Mouse (Mus musculus): ENCODE measurements around the gene Hist1h2bg. TPM values are rescaled to one million over a fixed set of nuclear protein-coding genes. Genes with fewer than 3 reads are reported as not detected.
"Not testable (repeated sequence)": the region's sequence is repeated elsewhere in the genome, so short reads cannot be mapped to it uniquely, and the experiment has no call there.

The Hist1h2bg gene
- polyA plus RNA-seq, 1 experiment from 2014 or later: 3.2 TPM

DNA sequence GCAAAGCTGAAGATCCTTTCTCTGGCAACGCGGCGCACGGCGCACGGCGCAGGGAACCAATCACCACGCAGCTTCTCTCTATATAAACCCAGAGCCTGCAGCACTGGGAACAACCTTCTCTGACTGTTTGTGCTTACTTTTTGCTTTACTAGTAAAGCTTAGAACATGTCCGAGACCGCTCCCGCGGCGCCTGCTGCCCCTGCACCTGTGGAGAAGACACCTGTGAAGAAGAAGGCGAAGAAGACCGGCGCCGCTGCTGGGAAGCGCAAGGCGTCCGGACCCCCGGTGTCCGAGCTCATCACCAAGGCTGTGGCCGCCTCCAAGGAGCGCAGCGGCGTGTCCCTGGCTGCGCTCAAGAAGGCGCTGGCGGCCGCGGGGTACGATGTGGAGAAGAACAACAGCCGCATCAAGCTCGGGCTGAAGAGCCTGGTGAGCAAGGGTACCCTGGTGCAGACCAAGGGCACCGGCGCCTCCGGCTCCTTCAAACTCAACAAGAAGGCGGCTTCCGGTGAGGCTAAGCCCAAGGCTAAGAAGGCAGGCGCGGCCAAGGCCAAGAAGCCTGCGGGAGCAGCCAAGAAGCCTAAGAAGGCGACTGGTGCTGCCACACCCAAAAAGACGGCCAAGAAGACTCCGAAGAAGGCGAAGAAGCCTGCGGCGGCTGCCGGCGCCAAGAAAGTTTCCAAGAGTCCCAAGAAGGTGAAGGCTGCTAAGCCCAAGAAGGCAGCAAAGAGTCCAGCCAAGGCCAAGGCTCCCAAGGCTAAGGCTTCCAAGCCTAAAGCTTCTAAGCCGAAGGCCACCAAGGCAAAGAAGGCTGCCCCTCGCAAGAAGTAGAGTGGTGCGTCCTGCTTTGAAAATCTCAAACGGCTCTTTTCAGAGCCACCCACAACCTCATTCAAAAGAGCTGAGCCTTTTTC lies 16.0 kb upstream of the Hist1h2bg start:
- peak; percentile 84 for DNase-seq (ENCODE audit: low spot score)
- WGBS: under 1% methylated on average over 52 of the region's 54 CpGs

DNA sequence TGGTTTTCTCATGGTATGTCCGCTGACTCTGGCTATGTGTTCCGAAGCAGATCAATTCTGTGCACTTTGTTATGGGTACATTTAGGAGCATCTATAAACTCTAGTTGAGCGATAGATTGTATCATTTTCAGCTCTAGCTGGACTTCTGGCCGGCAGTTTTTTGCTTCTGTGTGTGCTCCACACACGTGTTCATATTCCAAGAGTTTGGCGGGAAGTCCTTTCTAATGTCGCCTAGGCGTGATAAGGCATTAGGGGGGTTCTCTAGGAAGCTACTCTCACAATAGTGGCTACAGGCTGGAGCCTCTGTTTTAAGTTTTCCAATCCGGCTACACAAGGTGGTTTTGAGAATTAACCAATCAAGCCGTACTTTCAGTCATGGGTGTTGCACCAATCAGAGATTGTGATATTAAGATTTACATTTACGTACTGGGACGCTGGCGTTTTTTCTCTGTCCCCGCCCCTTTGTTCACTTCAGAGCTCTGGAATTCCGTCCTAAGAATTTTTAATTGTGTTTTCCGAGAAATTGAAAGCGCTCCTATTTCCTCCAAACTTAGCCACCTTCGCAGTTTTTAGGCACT lies 15.3 kb upstream of the Hist1h2bg start:
- Histone ChIP-seq H3K27ac (ENCODE audit: low read depth, low read length) (peak overlapping the region; percentile 97), H3K9me3 (ENCODE audit: control insufficient read depth, low read length) (no peaks in the 10 kb centered on the region), H3K4me1 (replicated peaks; ENCODE audit: control insufficient read depth, insufficient read depth, low read length) (no peaks in the 10 kb centered on the region), H3K4me3 (ENCODE audit: low read depth, low read length) (peak overlapping the region; percentile 57), H3K36me3 (ENCODE audit: control insufficient read depth, insufficient read depth, low read length) (no peaks in the 10 kb centered on the region), H3K4me2 (replicated peaks; ENCODE audit: low read depth, low read length) (peak overlapping the region; percentile 98), H3K27me3 (ENCODE audit: control insufficient read depth, insufficient read depth, low read length) (no peaks in the 10 kb centered on the region), H3K9ac (ENCODE audit: low read depth, low read length) (peak overlapping the region; percentile 90)
- under 1% methylated on average over 18 of the region's 18 CpGs for WGBS
- DNase-seq (ENCODE audit: low spot score): peak; percentile 85
- ATAC-seq (ENCODE audit: low FRiP score): peak; percentile 82

More for the DNA sequence above, 16.0 kb upstream of the Hist1h2bg start:
- Histone ChIP-seq H3K36me3 (ENCODE audit: control insufficient read depth, insufficient read depth, low read length) (no peaks in the 10 kb centered on the region), H3K4me2 (replicated peaks; ENCODE audit: low read depth, low read length) (peak overlapping the region; percentile 98), H3K4me1 (replicated peaks; ENCODE audit: control insufficient read depth, insufficient read depth, low read length) (no peaks in the 10 kb centered on the region), H3K27ac (ENCODE audit: low read depth, low read length) (peak overlapping the region; percentile 97), H3K4me3 (ENCODE audit: low read depth, low read length) (peak overlapping the region; percentile 57), H3K9me3 (ENCODE audit: control insufficient read depth, low read length) (no peaks in the 10 kb centered on the region), H3K9ac (ENCODE audit: low read depth, low read length) (peak overlapping the region; percentile 90), H3K27me3 (ENCODE audit: control insufficient read depth, insufficient read depth, low read length) (no peaks in the 10 kb centered on the region)
- peak; percentile 86 for ATAC-seq (ENCODE audit: low FRiP score)

DNA sequence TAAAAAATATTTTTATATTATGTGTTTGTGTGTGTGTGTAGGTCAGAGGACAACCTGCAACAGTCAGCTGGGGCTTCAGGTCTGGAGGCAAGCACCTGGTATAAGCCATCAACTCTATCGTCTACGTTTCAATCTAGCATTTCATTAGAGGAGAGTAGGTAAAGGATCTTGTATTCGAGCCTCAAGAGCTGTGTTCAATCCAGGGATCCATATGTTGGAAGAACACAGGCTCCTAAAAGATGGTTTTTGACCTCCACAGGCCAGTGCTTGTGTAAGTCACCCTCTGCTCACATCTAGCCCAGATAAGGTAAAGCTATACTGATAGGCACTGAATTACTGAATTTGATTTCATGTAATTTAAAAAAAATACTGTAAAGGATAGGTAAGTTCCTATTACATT lies 14.3 kb upstream of the Hist1h2bg start:
- H3K4me1 ChIP-seq (replicated peaks; ENCODE audit: control insufficient read depth, insufficient read depth, low read length): no peaks in the 10 kb centered on the region
- 0 out of 2 replicates have a peak overlapping the region, but pooled peaks have one; percentile 36 for H3K27ac ChIP-seq (ENCODE audit: low read depth, low read length)
- H3K36me3 ChIP-seq (ENCODE audit: control insufficient read depth, insufficient read depth, low read length): no peaks in the 10 kb centered on the region
- no peak overlapping the region for H3K4me3 ChIP-seq (ENCODE audit: low read depth, low read length)
- no peak for DNase-seq (ENCODE audit: low spot score)
- no peak for ATAC-seq (ENCODE audit: low FRiP score)
- H3K9me3 ChIP-seq (ENCODE audit: control insufficient read depth, low read length): no peaks in the 10 kb centered on the region
- WGBS: 73% methylated on average over 3 of the region's 3 CpGs
- no peaks in the 10 kb centered on the region for H3K27me3 ChIP-seq (ENCODE audit: control insufficient read depth, insufficient read depth, low read length)
- H3K9ac ChIP-seq (ENCODE audit: low read depth, low read length): no peak overlapping the region
- no peak overlapping the region; the same call in 1 of the 2 replicates for H3K4me2 ChIP-seq (replicated peaks; ENCODE audit: low read depth, low read length)

DNA sequence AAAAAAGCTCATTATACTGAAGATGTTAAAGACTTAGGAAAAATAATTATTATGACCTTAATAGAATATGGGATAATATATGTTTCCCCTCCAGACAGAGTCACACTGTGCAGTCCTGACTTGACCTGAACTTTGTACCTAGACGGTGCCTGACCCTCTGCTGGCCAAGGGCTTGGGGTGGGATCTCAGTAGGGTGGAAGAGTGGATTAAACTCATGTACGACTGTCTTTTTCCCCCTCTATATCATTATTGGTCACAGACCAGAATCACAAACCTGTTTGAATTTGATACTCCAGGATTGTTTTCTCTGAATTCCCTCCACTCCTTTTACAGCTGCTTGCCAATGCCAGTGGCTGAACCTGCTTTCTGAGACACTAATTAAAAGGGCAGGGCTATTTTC lies 10.5 kb upstream of the Hist1h2bg start:
- WGBS: 29% methylated on average over 2 of the region's 2 CpGs
- not testable (repeated sequence) for H3K27me3 ChIP-seq (ENCODE audit: control insufficient read depth, insufficient read depth, low read length); ATAC-seq (ENCODE audit: low FRiP score); H3K27ac ChIP-seq (ENCODE audit: low read depth, low read length); H3K9ac ChIP-seq (ENCODE audit: low read depth, low read length); H3K36me3 ChIP-seq (ENCODE audit: control insufficient read depth, insufficient read depth, low read length); H3K4me3 ChIP-seq (ENCODE audit: low read depth, low read length); H3K4me2 ChIP-seq (replicated peaks; ENCODE audit: low read depth, low read length); H3K9me3 ChIP-seq (ENCODE audit: control insufficient read depth, low read length); DNase-seq (ENCODE audit: low spot score); H3K4me1 ChIP-seq (replicated peaks; ENCODE audit: control insufficient read depth, insufficient read depth, low read length)

DNA sequence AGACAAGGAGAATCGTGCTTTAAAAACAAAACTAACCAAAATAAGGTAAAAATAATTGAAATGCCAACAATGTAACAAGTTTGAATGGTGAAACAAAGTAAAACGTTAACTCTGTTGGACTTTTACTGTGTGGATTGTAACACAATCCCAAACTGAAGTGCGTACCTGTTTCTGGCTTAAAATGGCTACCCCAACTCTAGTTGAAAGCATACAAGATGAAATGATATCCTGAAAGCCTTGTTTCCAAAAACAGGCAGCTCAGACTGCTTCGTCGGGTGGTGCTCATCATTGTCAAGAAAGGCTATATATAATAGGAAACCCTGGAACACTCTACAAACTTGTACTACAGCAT lies 9.7 kb upstream of the Hist1h2bg start:
- not testable (repeated sequence) for H3K4me2 ChIP-seq (replicated peaks; ENCODE audit: low read depth, low read length); H3K27me3 ChIP-seq (ENCODE audit: control insufficient read depth, insufficient read depth, low read length); H3K4me1 ChIP-seq (replicated peaks; ENCODE audit: control insufficient read depth, insufficient read depth, low read length); H3K9ac ChIP-seq (ENCODE audit: low read depth, low read length); ATAC-seq (ENCODE audit: low FRiP score); DNase-seq (ENCODE audit: low spot score); H3K9me3 ChIP-seq (ENCODE audit: control insufficient read depth, low read length); H3K36me3 ChIP-seq (ENCODE audit: control insufficient read depth, insufficient read depth, low read length)
- Histone ChIP-seq H3K27ac (ENCODE audit: low read depth, low read length) (peak overlapping the region; percentile 95), H3K4me3 (ENCODE audit: low read depth, low read length) (peak overlapping the region; percentile 31)
- 0% methylated on average over 2 of the region's 5 CpGs for WGBS

DNA sequence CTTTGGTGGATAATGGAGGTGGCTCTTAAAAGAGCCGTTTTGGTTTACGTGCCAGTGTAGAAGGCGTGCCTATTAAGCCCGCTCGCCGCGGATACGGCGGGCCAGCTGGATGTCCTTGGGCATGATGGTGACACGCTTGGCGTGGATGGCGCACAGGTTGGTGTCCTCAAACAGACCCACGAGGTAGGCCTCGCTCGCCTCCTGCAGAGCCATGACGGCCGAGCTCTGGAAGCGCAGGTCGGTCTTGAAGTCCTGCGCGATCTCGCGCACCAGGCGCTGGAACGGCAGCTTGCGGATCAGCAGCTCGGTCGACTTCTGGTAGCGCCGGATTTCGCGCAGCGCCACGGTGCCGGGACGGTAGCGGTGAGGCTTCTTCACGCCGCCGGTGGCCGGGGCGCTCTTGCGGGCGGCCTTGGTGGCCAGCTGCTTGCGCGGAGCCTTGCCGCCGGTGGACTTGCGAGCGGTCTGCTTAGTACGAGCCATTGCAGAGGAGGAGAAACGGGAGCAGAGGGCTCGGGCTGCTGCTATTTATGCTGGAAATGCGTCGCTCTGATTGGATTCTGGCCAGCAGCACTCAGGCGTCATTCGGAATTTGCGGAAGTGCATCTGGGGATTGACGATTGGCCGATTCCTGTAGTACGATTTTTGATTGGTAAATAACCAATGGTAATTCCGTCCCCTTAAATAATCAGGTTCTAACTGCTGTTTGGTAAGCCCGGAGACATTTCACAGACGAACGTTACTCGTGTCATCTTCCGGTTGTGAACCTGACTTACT lies 9.1 kb upstream of the Hist1h2bg start, which contains the start of gene Hist1h3e:
Gene Hist1h3e, minus strand, starts transcription at position 487 of the 777 bp plus-strand sequence.
- H3K36me3 ChIP-seq (ENCODE audit: control insufficient read depth, insufficient read depth, low read length); H3K27me3 ChIP-seq (ENCODE audit: control insufficient read depth, insufficient read depth, low read length); H3K4me1 ChIP-seq (replicated peaks; ENCODE audit: control insufficient read depth, insufficient read depth, low read length); H3K9me3 ChIP-seq (ENCODE audit: control insufficient read depth, low read length): not testable (repeated sequence)
- Histone ChIP-seq H3K4me3 (ENCODE audit: low read depth, low read length) (peak within 1 kb of the TSS; percentile 31), H3K27ac (ENCODE audit: low read depth, low read length) (peak within 1 kb of the TSS; percentile 95), H3K9ac (ENCODE audit: low read depth, low read length) (peak within 1 kb of the TSS; percentile 66), H3K4me2 (replicated peaks; ENCODE audit: low read depth, low read length) (peak within 1 kb of the TSS; percentile 58)
- peak; percentile 96 for DNase-seq (ENCODE audit: low spot score)
- WGBS: 1% methylated on average over 37 of the region's 67 CpGs
- peak; percentile 99 for ATAC-seq (ENCODE audit: low FRiP score)

DNA sequence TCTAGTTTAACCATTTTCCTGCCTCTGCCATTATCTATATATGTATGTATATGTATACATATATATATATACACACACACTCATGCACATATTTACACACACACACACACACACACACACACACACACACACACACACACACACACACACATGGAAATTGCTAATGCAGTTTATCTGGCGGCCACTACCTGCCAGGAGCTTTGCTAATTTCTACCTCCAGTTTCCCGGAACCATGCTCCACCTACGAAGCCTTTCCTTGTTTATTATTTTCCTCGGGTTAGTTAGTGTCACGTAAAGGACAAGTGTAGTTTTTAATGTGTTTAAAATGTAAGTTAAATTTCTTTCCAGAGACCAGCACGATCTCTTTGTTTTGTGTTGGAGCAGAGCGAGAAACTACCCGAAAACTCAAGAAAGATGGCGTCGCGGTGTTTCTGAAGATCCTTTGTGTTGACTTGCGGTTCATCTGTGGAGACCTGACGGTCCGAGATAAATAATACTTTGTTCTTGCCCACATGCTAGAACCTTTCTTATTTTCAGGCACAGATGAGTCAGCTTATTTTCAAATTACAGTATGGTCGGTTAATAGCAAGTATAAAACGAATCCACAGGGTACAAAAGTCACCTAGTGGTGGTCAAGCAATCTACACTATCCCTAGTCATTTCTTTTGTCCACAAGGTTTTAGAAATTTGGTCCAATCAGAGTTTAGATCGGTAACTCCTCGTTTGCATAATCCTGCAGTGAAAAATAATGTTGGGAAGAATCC lies 8.3 kb upstream of the Hist1h2bg start:
- Histone ChIP-seq H3K4me3 (ENCODE audit: low read depth, low read length) (peak overlapping the region; percentile 31), H3K36me3 (ENCODE audit: control insufficient read depth, insufficient read depth, low read length) (no peaks in the 10 kb centered on the region), H3K4me1 (replicated peaks; ENCODE audit: control insufficient read depth, insufficient read depth, low read length) (no peaks in the 10 kb centered on the region), H3K27ac (ENCODE audit: low read depth, low read length) (peak overlapping the region; percentile 95), H3K9ac (ENCODE audit: low read depth, low read length) (peak overlapping the region; percentile 66), H3K27me3 (ENCODE audit: control insufficient read depth, insufficient read depth, low read length) (no peaks in the 10 kb centered on the region), H3K9me3 (ENCODE audit: control insufficient read depth, low read length) (no peaks in the 10 kb centered on the region), H3K4me2 (replicated peaks; ENCODE audit: low read depth, low read length) (peak overlapping the region; percentile 58)
- WGBS: 3% methylated on average over 18 of the region's 18 CpGs
- DNase-seq (ENCODE audit: low spot score) (peak; percentile 76), ATAC-seq (ENCODE audit: low FRiP score) (peak; percentile 53)

DNA sequence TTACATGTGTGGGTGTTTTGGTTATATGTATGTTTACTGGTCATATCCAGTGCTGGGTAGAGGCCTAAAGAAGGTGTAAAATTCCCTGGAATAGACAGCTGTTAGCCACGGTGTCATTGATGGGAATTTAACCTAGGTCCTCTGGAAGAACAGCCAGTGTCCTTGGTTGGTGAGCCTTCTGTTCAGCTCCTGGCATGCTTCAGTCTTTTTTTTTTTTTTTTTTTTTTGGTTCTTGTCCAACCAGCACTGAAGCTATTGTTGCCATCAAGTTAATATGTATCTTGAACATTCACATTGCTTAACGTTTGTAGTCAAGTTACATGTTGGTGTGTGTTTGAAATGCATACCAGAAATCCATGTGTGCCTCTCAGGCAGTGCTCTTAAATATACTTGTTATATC lies 6.7 kb upstream of the Hist1h2bg start:
- ATAC-seq (ENCODE audit: low FRiP score) (no peak), DNase-seq (ENCODE audit: low spot score) (no peak)
- Histone ChIP-seq H3K4me3 (ENCODE audit: low read depth, low read length) (no peak overlapping the region), H3K4me2 (replicated peaks; ENCODE audit: low read depth, low read length) (no peak overlapping the region), H3K36me3 (ENCODE audit: control insufficient read depth, insufficient read depth, low read length) (no peaks in the 10 kb centered on the region), H3K4me1 (replicated peaks; ENCODE audit: control insufficient read depth, insufficient read depth, low read length) (no peaks in the 10 kb centered on the region), H3K27ac (ENCODE audit: low read depth, low read length) (0 out of 2 replicates have a peak overlapping the region, but pooled peaks have one; percentile 3), H3K9me3 (ENCODE audit: control insufficient read depth, low read length) (no peaks in the 10 kb centered on the region), H3K27me3 (ENCODE audit: control insufficient read depth, insufficient read depth, low read length) (no peaks in the 10 kb centered on the region), H3K9ac (ENCODE audit: low read depth, low read length) (no peak overlapping the region)
- 84% methylated on average over 2 of the region's 2 CpGs for whole genome bisulfite sequencing

Measured in hindbrain, embryonic 11.5 days (tissue).